Mouse (Mus musculus) thymus, adult 2 months (tissue): ENCODE data around the gene Samd4b.

Source experiments
- CTCF ChIP-seq: fragments of 200-500 bp; IDR thresholded peaks from 2 replicates; pipeline ENCODE4 v1.5.1; 2012; ENCODE audit warnings: mild to moderate bottlenecking, control low read depth, low read length, moderate library complexity, borderline replicate concordance; ENCODE audit not compliant: control insufficient read depth, poor library complexity, insufficient read depth; ENCODE audit errors: extremely low read depth
- POLR2A ChIP-seq: fragments of 200-500 bp; IDR thresholded peaks from 2 replicates; pipeline ENCODE4 v1.6.1; 2012; ENCODE audit warnings: mild to moderate bottlenecking, low read length, control low read depth, moderate library complexity; ENCODE audit not compliant: control insufficient read depth, poor library complexity, insufficient read depth; ENCODE audit errors: extremely low read depth

DNA sequence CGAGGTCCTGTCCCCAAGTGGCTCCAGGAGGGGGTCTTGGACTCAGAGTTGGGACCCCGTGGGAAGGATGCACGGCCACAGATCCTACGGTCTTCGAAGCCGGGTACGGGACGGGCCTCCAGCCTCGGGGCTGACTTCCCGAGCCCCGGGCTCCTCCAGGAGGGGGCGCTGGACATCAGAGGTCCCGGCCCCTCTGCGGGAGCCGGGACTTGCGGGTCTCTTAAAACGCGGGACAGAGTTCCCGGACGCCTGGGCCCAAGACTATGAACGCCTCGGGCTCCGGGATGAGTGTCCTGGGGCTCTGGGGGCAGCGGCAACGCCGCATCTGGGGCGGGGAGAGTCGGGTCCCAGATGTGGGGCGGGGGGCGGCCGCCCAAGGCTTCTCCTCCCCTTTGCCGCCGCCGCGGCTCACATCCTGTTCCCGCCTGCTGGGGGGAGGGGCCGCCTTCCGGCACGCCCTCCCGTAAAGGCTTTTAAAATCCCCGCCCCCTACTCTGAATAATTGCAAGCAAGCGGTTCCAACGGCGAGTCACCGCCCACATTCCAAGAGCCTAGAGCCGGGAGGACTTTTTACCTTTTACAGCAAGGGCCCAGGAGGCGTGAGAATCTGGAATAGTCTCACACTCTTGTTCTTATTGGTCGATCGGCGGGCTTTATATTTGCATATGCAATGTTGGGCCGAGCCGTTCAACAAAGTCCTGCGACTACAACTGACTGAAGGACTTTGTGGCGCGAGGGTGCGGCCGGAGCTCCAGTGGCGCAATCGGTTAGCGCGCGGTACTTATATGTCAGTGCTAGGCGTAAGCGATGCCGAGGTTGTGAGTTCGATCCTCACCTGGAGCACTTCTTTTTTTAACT lies 225.5 kb downstream of the Samd4b start, which contains the start of gene Plekhg2:
- TF ChIP-seq CTCF (peak; percentile 97), POLR2A (peak; percentile 51)
